Comparison of ENCODE assay signal across 25 mouse cellular contexts in genomic region chr4:128660196-128660595, GRCm38 (mm10). TPM values are rescaled to one million over a fixed set of nuclear protein-coding genes. Genes with fewer than 3 reads are reported as not detected.
DNase-seq lines count a peak whose midpoint lies in the region; ATAC-seq and TF ChIP-seq lines count a peak whose summit lies in the region.
"Had no signal": no experiment of that assay in that cellular context is flagged by ENCODE, and none has a peak within 500 bp of the region (broad histone marks: within the 10 kb centered on the region; RNA-seq: fewer than 3 reads in every experiment).

No protein-coding gene starts in this region.

- peaks cover 44% of the 10 kb centered on the region for H3K4me1 ChIP-seq in liver, embryonic 13.5 days (replicated peaks)
- peaks cover 4% of the 10 kb centered on the region; the same call in 1 of the 2 replicates for H3K4me1 ChIP-seq in liver, embryonic 11.5 days (replicated peaks; ENCODE audit: control insufficient read depth, insufficient read depth, low read length)
- H3K4me1 ChIP-seq in midbrain, postnatal 0 days (ENCODE audit: insufficient read depth, low read length): peaks cover 6% of the 10 kb centered on the region; the same call in 1 of the 2 replicates

- ATAC-seq in liver, embryonic 13.5 days (ENCODE audit: low read depth): peak; percentile 25
- no peak for ATAC-seq in liver, embryonic 11.5 days (replicated peaks; ENCODE audit: low FRiP score)
- ATAC-seq in midbrain, postnatal 0 days (ENCODE audit: low FRiP score): no peak
- ATAC-seq: CD4-positive, CD25-positive, alpha-beta regulatory T cell, adult 4 months; forebrain, embryonic 16.5 days had no signal

- H3K9ac ChIP-seq in liver, embryonic 13.5 days: no peak overlapping the region
- H3K9ac ChIP-seq in liver, embryonic 11.5 days (ENCODE audit: low read depth, low read length): no peak overlapping the region
- no peak overlapping the region for H3K9ac ChIP-seq in midbrain, postnatal 0 days (replicated peaks; ENCODE audit: low read length, poor library complexity, severe bottlenecking)
- H3K9ac ChIP-seq: embryonic facial prominence, embryonic 15.5 days; heart, embryonic 13.5 days; hindbrain, embryonic 13.5 days; limb, embryonic 15.5 days; lung, embryonic 15.5 days; midbrain, embryonic 12.5 days had no signal

- peaks cover 5% of the 10 kb centered on the region for H3K27me3 ChIP-seq in liver, embryonic 13.5 days
- H3K27me3 ChIP-seq in liver, embryonic 11.5 days (replicated peaks; ENCODE audit: control insufficient read depth, insufficient read depth, low read length): peaks cover 3% of the 10 kb centered on the region; the same call in 1 of the 2 replicates
- H3K27me3 ChIP-seq in myocyte (ENCODE audit: control insufficient read depth, insufficient read depth, insufficient read length): no peaks in the 10 kb centered on the region
- H3K27me3 ChIP-seq in midbrain, postnatal 0 days (ENCODE audit: insufficient read depth, low read length): no peaks in the 10 kb centered on the region
- H3K27me3 ChIP-seq: embryonic facial prominence, embryonic 15.5 days; limb, embryonic 15.5 days; lung, embryonic 15.5 days had no signal

- TF ChIP-seq CTCF in midbrain, postnatal 0 days (IDR thresholded peaks at IDR 0.05): no peak

- DNase-seq in adrenal gland, adult 2 months: peak; percentile 60
- no peak for DNase-seq in adrenal gland, postnatal 10 days
- no peak for DNase-seq in liver, embryonic 13.5 days
- no peak for DNase-seq in liver, embryonic 11.5 days (ENCODE audit: low spot score)
- peak; percentile 40 for DNase-seq in ZHBTc4 (ENCODE audit: low read depth, low spot score)
- DNase-seq in midbrain, postnatal 0 days (ENCODE audit: low spot score): no peak
- DNase-seq in lung, postnatal 14 days: no peak
- DNase-seq: cerebellum, adult 8-10 months; gastrocnemius, postnatal 14 days; heart, postnatal 14 days; kidney, adult 2 months; left cerebral cortex, postnatal 4 days; right cerebral cortex, postnatal 14 days; spleen, adult 18-20 months had no signal

- 76% methylated on average over 8 of the region's 8 CpGs for WGBS in liver, embryonic 13.5 days (ENCODE audit: insufficient replicate concordance)
- WGBS in liver, embryonic 11.5 days: 86% methylated on average over 8 of the region's 8 CpGs
- 91% methylated on average over 8 of the region's 8 CpGs for WGBS in midbrain, postnatal 0 days

- no peak overlapping the region for H3K4me3 ChIP-seq in liver, embryonic 13.5 days (replicated peaks)
- no peak overlapping the region for H3K4me3 ChIP-seq in liver, embryonic 11.5 days (ENCODE audit: low read depth, low read length)
- H3K4me3 ChIP-seq in myocyte: no peak overlapping the region
- H3K4me3 ChIP-seq in midbrain, postnatal 0 days (ENCODE audit: low read depth, low read length): no peak overlapping the region
- H3K4me3 ChIP-seq: embryonic facial prominence, embryonic 15.5 days; heart, embryonic 13.5 days; hindbrain, embryonic 13.5 days; limb, embryonic 15.5 days; lung, embryonic 15.5 days; midbrain, embryonic 12.5 days had no signal

- H3K36me3 ChIP-seq in liver, embryonic 13.5 days: no peaks in the 10 kb centered on the region
- H3K36me3 ChIP-seq in liver, embryonic 11.5 days (ENCODE audit: control insufficient read depth, insufficient read depth, low read length): no peaks in the 10 kb centered on the region
- H3K36me3 ChIP-seq in myocyte (ENCODE audit: control insufficient read depth, insufficient read depth): no peaks in the 10 kb centered on the region
- H3K36me3 ChIP-seq in midbrain, postnatal 0 days (ENCODE audit: insufficient read depth, low read length): no peaks in the 10 kb centered on the region
- H3K36me3 ChIP-seq: embryonic facial prominence, embryonic 15.5 days; heart, embryonic 13.5 days; hindbrain, embryonic 13.5 days; limb, embryonic 15.5 days; lung, embryonic 15.5 days; midbrain, embryonic 12.5 days had no signal

- no peak overlapping the region for H3ac ChIP-seq in myocyte (ENCODE audit: control insufficient read depth, insufficient read length)

- H3K4me2 ChIP-seq in liver, embryonic 13.5 days: no peak overlapping the region
- no peak overlapping the region for H3K4me2 ChIP-seq in liver, embryonic 11.5 days
- H3K4me2 ChIP-seq in myocyte (ENCODE audit: low read depth): no peak overlapping the region
- H3K4me2 ChIP-seq in midbrain, postnatal 0 days (ENCODE audit: low read depth, low read length, poor library complexity, severe bottlenecking): no peak overlapping the region
- H3K4me2 ChIP-seq: embryonic facial prominence, embryonic 15.5 days; heart, embryonic 13.5 days; hindbrain, embryonic 13.5 days; limb, embryonic 15.5 days; lung, embryonic 15.5 days; midbrain, embryonic 12.5 days had no signal

- peaks cover 7% of the 10 kb centered on the region for H3K79me2 ChIP-seq in myocyte (ENCODE audit: control insufficient read depth, insufficient read depth)

- TF ChIP-seq POLR2A in myocyte (IDR thresholded peaks at IDR 0.05; ENCODE audit: insufficient read length, low read depth): no peak

- H3K9me3 ChIP-seq in liver, embryonic 13.5 days (replicated peaks): no peaks in the 10 kb centered on the region
- H3K9me3 ChIP-seq in liver, embryonic 11.5 days (ENCODE audit: control insufficient read depth, low read length): no peaks in the 10 kb centered on the region
- H3K9me3 ChIP-seq in midbrain, postnatal 0 days (ENCODE audit: low read length): no peaks in the 10 kb centered on the region
- H3K9me3 ChIP-seq: embryonic facial prominence, embryonic 15.5 days; heart, embryonic 13.5 days; hindbrain, embryonic 13.5 days; limb, embryonic 15.5 days; lung, embryonic 15.5 days; midbrain, embryonic 12.5 days had no signal

- no peak overlapping the region for H3K27ac ChIP-seq in liver, embryonic 13.5 days
- H3K27ac ChIP-seq in liver, embryonic 11.5 days (ENCODE audit: low read depth, low read length): no peak overlapping the region
- no peak overlapping the region for H3K27ac ChIP-seq in midbrain, postnatal 0 days (ENCODE audit: low read depth, low read length)
- H3K27ac ChIP-seq: embryonic facial prominence, embryonic 15.5 days; heart, embryonic 13.5 days; hindbrain, embryonic 13.5 days; kidney, postnatal 0 days; limb, embryonic 15.5 days; lung, embryonic 15.5 days; macrophage; midbrain, embryonic 12.5 days had no signal

TF ChIP-seq in myocyte, 11 proteins besides CTCF, POLR2A, EP300 and RAD21:
- TF ChIP-seq USF1 (IDR thresholded peaks at IDR 0.05; ENCODE audit: low read depth) (peak; percentile 57), POLR2AphosphoS2 (IDR thresholded peaks at IDR 0.05; ENCODE audit: insufficient read length, low read depth) (no peak)

RNA-seq across cellular contexts. Expression of gene Phc2, which starts 5.7 kb away (rescaled TPM):
- total RNA-seq in adrenal gland, adult 2 months (2021): 10 to 100 TPM; 72.6 to 91.6 TPM
- polyA plus RNA-seq in adrenal gland, adult 2 months (2012; rRNA removed): 84.0 and 89.4 TPM in 2 replicates
- 10 to 100 TPM; 76.2 to 77.8 TPM for total RNA-seq in adrenal gland, postnatal 10 days (2021)
- polyA plus RNA-seq in liver, embryonic 13.5 days (2015; fragmentation: Nextera tagmentation; extraction: Ambion mirVana): 9.9 and 12.9 TPM in 2 replicates
- 39.3 and 40.4 TPM in 2 replicates for polyA plus RNA-seq in liver, embryonic 11.5 days (2014; fragmentation: Nextera tagmentation; extraction: Ambion mirVana)
- polyA plus RNA-seq in myocyte (2012; fragmentation: generic; extraction: Trizol): 100 TPM
- total RNA-seq in midbrain, postnatal 0 days (2014; rRNA removed): 64.3 and 66.1 TPM in 2 replicates
- 31.4 and 34.8 TPM in 2 replicates for polyA plus RNA-seq in midbrain, postnatal 0 days (2015; fragmentation: Nextera tagmentation; extraction: Ambion mirVana)

RNA-seq across cellular contexts. Expression of gene Tlr12, which starts 41.8 kb away (rescaled TPM):
- 1 to 10 TPM in 1 of 2 experiments, under 1 TPM in 1; 0.46 to 1.0 TPM for total RNA-seq in adrenal gland, adult 2 months (2021)
- 0.97 and 1.5 TPM in 2 replicates for polyA plus RNA-seq in adrenal gland, adult 2 months (2012; rRNA removed)
- under 1 TPM; 0.63 to 0.76 TPM for total RNA-seq in adrenal gland, postnatal 10 days (2021)
- polyA plus RNA-seq in liver, embryonic 13.5 days (2015; fragmentation: Nextera tagmentation; extraction: Ambion mirVana): 0.92 and 1.2 TPM in 2 replicates
- 0.81 and 0.88 TPM in 2 replicates for polyA plus RNA-seq in liver, embryonic 11.5 days (2014; fragmentation: Nextera tagmentation; extraction: Ambion mirVana)
- polyA plus RNA-seq in myocyte (2012; fragmentation: generic; extraction: Trizol): not detected
- 1.3 and 2.1 TPM in 2 replicates for total RNA-seq in midbrain, postnatal 0 days (2014; rRNA removed)
- 0.71 and 1.1 TPM in 2 replicates for polyA plus RNA-seq in midbrain, postnatal 0 days (2015; fragmentation: Nextera tagmentation; extraction: Ambion mirVana)
- total RNA-seq: gastrocnemius, postnatal 14 days had no signal

RNA-seq across cellular contexts. Expression of gene Zscan20, which starts 50.3 kb away (rescaled TPM):
- 1 to 10 TPM; 3.9 to 5.1 TPM for total RNA-seq in adrenal gland, adult 2 months (2021)
- polyA plus RNA-seq in adrenal gland, adult 2 months (2012; rRNA removed): 1.4 and 1.6 TPM in 2 replicates
- 1 to 10 TPM; 4.3 to 5.6 TPM for total RNA-seq in adrenal gland, postnatal 10 days (2021)
- polyA plus RNA-seq in liver, embryonic 13.5 days (2015; fragmentation: Nextera tagmentation; extraction: Ambion mirVana): 0.91 and 1.00 TPM in 2 replicates
- 2.4 and 3.9 TPM in 2 replicates for polyA plus RNA-seq in liver, embryonic 11.5 days (2014; fragmentation: Nextera tagmentation; extraction: Ambion mirVana)
- polyA plus RNA-seq in myocyte (2012; fragmentation: generic; extraction: Trizol): 2.8 TPM
- 12.3 and 16.6 TPM in 2 replicates for total RNA-seq in midbrain, postnatal 0 days (2014; rRNA removed)
- polyA plus RNA-seq in midbrain, postnatal 0 days (2015; fragmentation: Nextera tagmentation; extraction: Ambion mirVana): 1.9 and 2.5 TPM in 2 replicates

Comparison
In these comparisons a context has a peak if more than half of its experiments do, and no peak if none do; other contexts are left out.
1. DNase-seq: peak in adrenal gland, adult 2 months (single experiment) and ZHBTc4 (single experiment); none in adrenal gland, postnatal 10 days (single experiment), liver, embryonic 13.5 days (single experiment), liver, embryonic 11.5 days (single experiment), midbrain, postnatal 0 days (single experiment) and lung, postnatal 14 days (single experiment).